Mouse (Mus musculus) MEL-GATA-1-ER (cell line): ENCODE data around the gene Rsph3a.

Experiments
- DNase-seq: peaks from one replicate; pipeline ENCODE4 v3.0.0-alpha.2; 2012; ENCODE audit warnings: low read depth; ENCODE audit errors: extremely low read depth

Gene Rsph3a

DNA sequence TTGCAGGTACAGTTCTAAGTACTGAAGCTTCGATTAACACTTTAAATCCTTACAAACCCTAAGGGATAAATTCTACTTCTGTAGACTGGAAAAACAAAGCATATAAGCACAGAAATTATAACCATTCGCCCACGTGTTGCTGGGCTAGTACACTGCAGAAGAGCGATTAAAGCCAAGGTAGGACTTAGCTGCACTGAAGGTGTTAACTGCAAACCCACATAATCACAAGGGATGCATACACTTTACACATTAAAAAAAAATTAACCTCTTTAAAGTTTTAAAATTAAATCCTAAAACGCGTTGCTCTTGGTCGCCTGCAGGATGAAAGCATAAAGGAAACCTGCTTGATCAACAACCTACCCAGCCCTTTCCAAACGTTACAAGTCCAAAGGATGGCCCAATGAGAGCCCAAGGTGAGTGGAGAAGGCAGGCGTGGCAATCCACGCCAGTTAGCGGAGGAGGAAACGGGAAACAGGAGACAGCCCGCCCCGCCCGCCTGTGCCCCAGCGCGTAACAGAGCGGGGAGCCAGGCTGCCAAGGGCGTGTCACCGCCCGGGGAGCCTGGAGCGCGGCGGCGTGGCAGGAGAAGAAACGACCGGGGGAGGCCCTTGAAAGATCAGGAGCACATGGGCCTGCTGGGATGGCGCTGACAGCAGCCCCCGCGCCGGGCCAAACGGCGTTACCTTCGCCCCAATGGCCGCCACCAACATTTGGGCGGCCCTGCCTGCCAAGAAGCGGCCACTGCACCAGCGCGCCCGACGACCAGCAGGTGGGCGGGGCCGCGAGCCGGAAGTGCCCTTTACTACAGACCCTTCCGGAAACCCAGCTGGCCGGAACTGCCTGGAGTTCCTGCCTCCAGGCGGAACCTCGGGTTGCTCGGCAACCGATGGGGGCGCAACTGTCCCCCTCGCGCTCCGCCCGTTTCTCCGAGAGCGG lies at the start of gene Rsph3a:
TSS of gene Rsph3a (plus strand) at position 498 of the 936 bp plus-strand sequence.
- peak; percentile 77 for DNase-seq

- no peak for DNase-seq
These were observed 49.3 kb upstream of the Rsph3a start for GRCm38 (mm10) chr17:7896047-7896635.

GRCm38 (mm10) chr17:7897120-7897519 lies 48.3 kb upstream of the Rsph3a start:
- peak; percentile 16 for DNase-seq

- no peak for DNase-seq
These were observed 47.7 kb upstream of the Rsph3a start for GRCm38 (mm10) chr17:7897756-7898155.

- DNase-seq, result no peak
These were observed 46.2 kb upstream of the Rsph3a start for GRCm38 (mm10) chr17:7899233-7899632.

DNA sequence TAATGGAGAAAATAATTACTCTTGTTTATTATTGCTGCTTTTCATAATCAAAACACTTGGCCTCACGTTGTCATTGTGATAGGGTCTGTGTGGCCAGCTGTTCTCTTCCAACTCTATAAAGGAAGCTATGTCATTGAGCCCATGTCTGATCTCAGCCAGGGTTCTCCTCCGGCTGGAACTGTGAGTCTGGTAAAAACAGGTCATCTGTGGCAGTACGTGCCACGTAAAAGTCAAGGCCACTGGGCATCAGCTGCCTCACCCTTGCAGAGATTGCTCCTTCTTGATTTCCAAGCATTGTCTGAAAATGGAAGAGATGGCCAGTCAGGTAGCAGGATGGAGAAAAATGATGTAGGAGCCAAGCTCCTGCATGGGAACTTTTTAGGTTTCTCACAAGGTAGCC lies 45.5 kb upstream of the Rsph3a start:
- DNase-seq, result no peak

DNA sequence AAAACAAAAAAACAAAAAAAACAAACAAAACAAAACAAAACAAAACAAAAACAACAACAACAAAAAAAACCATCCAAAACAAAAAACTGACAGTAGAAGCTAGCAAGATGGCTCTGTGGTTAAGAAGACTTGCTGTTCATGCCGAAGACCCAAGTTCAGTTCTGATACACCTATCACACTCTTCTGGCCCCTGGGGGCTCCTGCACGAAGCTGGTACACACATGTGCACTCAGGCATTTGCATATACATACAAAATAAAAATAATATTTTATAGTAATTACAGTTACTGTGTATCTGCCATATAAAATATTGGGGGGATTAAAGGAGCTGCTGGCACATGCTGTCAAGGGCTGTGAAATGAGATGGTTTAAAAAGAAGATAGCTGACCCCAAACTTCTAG lies 43.9 kb upstream of the Rsph3a start:
- DNase-seq, result no peak

- DNase-seq, result no peak
These were observed 43.1 kb upstream of the Rsph3a start for GRCm38 (mm10) chr17:7902362-7902761.

GRCm38 (mm10) chr17:7904992-7905391 lies 40.4 kb upstream of the Rsph3a start:
- no peak for DNase-seq

GRCm38 (mm10) chr17:7905936-7906685 lies 39.3 kb upstream of the Rsph3a start:
- DNase-seq, result no peak

- DNase-seq, result peak; percentile 62
These were observed 30.7 kb upstream of the Rsph3a start for GRCm38 (mm10) chr17:7914596-7915227.

DNA sequence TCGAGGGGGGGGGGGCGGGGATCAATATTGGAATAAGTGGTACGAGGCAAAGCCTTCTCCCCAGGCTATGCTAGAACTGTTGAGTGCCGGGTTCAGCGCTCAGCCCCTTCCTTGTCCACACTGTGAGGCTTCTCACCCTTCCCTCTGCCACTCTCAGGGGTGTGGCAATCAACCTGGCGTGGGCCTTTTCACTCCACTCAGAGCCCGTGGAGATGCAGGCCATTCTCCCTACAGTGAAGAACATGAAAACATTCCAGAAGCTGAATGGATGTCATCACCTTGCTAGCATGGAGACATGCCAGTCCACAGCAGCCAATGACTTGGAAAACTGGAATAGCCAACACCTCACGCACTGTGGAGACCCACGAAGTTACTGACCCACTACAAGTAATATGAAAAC lies 29.6 kb upstream of the Rsph3a start:
- no peak for DNase-seq

DNA sequence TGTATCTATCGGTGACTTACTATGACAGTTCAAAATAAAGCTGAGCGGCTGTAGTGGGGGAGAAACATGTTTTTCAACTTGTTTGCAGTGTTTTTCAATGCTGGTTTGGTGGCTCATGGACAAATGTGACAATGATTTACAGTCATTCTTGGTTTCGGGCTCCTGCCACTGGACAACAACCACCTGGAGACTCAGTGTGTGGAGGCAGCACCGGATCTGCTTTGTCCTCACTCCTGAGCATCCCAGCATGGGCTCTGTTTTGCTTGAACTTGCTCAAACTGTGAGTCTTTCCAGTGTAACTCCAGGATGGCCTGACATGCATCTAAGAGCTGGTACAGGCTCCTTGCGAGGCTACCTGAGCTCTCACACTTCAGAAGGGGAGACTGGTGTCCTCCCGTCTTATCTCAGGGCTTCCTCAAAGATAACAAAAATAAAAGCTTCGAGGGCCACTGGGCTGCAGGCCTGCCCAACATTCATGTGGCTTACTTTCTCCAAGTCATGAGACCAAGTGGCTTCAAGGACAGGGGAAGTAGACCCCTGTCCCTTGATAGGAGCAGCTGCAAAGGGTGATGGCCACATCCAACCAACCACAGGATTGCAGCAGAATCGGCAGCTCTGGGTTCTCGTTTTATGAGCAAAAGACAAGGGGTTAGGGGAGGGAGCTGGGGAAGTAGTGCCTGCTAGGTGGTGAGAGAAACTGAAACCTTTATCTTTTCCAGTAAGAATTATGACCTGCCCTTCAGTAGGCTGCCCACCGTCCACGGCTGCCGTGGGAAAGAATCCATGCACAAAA lies 28.4 kb upstream of the Rsph3a start:
- DNase-seq, result peak; percentile 62

DNA sequence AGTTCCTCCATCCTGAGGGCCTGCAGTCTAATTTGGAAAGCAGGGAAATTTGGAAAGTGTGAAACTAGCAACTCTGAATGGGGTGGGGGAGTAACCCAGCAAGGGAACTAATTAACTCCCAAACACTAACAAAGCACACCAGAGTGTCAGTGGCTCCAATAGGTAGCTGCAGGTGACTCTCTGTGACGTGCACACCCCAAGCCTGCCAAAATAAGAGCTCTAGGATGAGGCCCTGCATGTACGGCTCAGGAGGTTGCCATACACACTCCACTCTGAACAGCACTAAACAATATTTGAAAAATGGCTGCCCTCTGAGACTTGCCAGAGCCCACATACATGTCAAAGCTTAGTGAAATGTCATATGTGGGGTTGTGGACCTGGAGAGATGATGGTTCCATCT lies 27.1 kb upstream of the Rsph3a start:
- DNase-seq, result no peak

DNA sequence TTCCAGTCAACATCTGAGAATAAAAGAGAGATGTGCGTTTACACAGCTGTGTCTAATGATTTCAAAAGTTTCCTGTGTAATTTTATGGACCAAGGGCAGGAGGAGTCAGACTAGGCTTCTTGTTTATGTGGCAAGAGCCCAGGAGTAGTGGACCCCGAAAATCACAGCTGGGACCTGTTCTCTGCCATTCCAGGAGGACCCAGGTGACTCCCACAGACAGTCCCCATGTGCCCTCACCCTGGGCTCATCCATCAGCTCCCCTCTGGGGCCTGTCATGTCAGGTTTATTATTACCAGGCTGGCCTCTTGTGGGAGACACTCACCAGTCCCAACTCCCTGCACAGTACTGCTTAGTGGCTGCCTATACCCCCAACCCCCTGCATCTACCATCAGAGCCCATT lies 26.2 kb upstream of the Rsph3a start:
- DNase-seq, result no peak

DNA sequence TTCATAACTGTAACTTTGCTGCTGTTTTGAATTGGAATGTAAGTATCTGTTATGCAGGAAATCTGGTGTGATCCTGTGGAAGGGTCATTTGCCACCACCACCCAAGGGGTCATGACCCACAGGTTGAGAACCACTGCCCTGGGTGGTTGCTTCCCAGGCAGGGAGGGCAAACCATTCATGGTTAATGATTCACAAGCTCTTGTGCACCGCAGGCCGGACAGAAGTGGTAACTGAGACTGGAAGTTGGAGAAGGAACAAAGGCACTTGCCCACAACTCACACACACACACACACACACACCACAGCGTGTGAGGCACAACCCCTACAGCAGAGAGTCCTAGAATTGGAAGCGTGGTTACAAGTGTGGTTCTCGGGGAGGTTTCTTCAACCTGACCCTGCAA lies 22.9 kb upstream of the Rsph3a start:
- DNase-seq, result no peak

GRCm38 (mm10) chr17:7924185-7924725 lies 21.2 kb upstream of the Rsph3a start:
- DNase-seq, result no peak

GRCm38 (mm10) chr17:7925413-7926160 lies 19.8 kb upstream of the Rsph3a start, which contains the start of gene Tagap:
TSS of gene Tagap (plus strand) at chr17:7926000.
- peak; percentile 59 for DNase-seq
